Mouse (Mus musculus) MEL (cell line): ENCODE data around the gene Ddah1.

Source experiments
- CTCF ChIP-seq, 3 experiments: IDR thresholded peaks in 2 of 3; conservative IDR thresholded peaks in 1 of 3; 2 replicates each; pipeline ENCODE4 v1.5.1; 2011 to 2012; ENCODE audit warnings: low read length in 3 of 3, low read depth in 2 of 3, mild to moderate bottlenecking in 2 of 3, improper control_type of control experiment in 1 of 3, inconsistent platforms in 1 of 3, mixed read lengths in 1 of 3, moderate library complexity in 1 of 3; ENCODE audit not compliant: control insufficient read depth in 1 of 3, insufficient read depth in 1 of 3, poor library complexity in 1 of 3, severe bottlenecking in 1 of 3
- E2F4 ChIP-seq: IDR thresholded peaks from 2 replicates; pipeline ENCODE4 v1.6.1; 2011; ENCODE audit warnings: low read depth, low read length, improper control_type of control experiment, borderline replicate concordance
- EP300 ChIP-seq, 2 experiments: IDR thresholded peaks; 2 replicates each; pipeline ENCODE4 v1.6.1; 2011; ENCODE audit warnings: improper control_type of control experiment in 2 of 2, low read length in 2 of 2, low read depth in 1 of 2, mild to moderate bottlenecking in 1 of 2
- HCFC1 ChIP-seq: IDR thresholded peaks from 2 replicates; pipeline ENCODE4 v1.6.1; 2012; ENCODE audit warnings: low read depth, mild to moderate bottlenecking, inconsistent platforms, low read length, improper control_type of control experiment, moderate library complexity
- MXI1 ChIP-seq: IDR thresholded peaks from 2 replicates; pipeline ENCODE4 v1.6.1; 2011; ENCODE audit warnings: mild to moderate bottlenecking, low read depth, low read length, improper control_type of control experiment
- POLR2A ChIP-seq, 2 experiments: IDR thresholded peaks; 2 replicates each; pipeline ENCODE4 v1.6.1; 2011 to 2012; ENCODE audit warnings: low read length in 2 of 2, mild to moderate bottlenecking in 2 of 2, control low read depth in 1 of 2, improper control_type of control experiment in 1 of 2, low read depth in 1 of 2, moderate library complexity in 1 of 2; ENCODE audit not compliant: control insufficient read depth in 1 of 2, insufficient read depth in 1 of 2, poor library complexity in 1 of 2
- POLR2AphosphoS2 ChIP-seq: IDR thresholded peaks from 2 replicates; pipeline ENCODE4 v1.6.1; 2011; ENCODE audit warnings: low read length, improper control_type of control experiment
- RAD21 ChIP-seq: IDR thresholded peaks from 2 replicates; pipeline ENCODE4 v1.6.1; 2011; ENCODE audit warnings: mild to moderate bottlenecking, low read depth, low read length, improper control_type of control experiment
- TBP ChIP-seq: IDR thresholded peaks from 2 replicates; pipeline ENCODE4 v1.8.0; 2011; ENCODE audit warnings: low read depth, low read length, improper control_type of control experiment
- TCF12 ChIP-seq: IDR thresholded peaks from 2 replicates; pipeline ENCODE4 v1.6.1; 2014; ENCODE audit warnings: low read depth, mild to moderate bottlenecking, inconsistent platforms, low read length, improper control_type of control experiment, moderate library complexity
- UBTF ChIP-seq: IDR thresholded peaks from 2 replicates; pipeline ENCODE4 v1.6.1; 2012; ENCODE audit warnings: low read depth, mild to moderate bottlenecking, inconsistent platforms, low read length, improper control_type of control experiment, moderate library complexity, borderline replicate concordance; ENCODE audit not compliant: insufficient read depth
- USF1 ChIP-seq: IDR thresholded peaks from 2 replicates; pipeline ENCODE4 v1.6.1; 2014; ENCODE audit warnings: low read depth, mild to moderate bottlenecking, inconsistent platforms, low read length, improper control_type of control experiment, moderate library complexity

DNA sequence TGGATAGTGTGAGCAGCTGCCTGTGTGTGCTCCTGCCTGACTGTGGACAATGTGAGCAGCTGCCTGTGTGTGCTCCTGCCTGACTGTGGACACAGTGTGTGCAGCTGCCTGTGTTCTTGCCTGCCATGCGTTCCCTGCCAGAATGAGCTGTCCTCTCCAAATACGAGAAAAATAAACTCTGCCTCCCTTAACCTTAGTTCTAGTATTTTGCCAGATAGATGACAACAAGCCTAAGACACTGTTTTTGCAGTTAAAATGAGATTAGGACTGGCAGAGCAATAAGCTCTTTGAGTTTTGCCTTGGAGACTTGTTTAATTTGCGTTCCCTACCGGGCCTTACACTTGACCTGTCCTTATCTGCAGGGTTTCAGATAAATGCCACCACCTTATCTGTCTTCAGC is 63.7 kb downstream of the Ddah1 start:
- TF ChIP-seq USF1 = no peak
- TF ChIP-seq UBTF = no peak
- no peak for TF ChIP-seq TBP
- no peak for TF ChIP-seq POLR2AphosphoS2
- TF ChIP-seq CTCF (IDR thresholded peaks at IDR 0.05 in 2 of 3, conservative IDR thresholded peaks at IDR 0.05 in 1 of 3; ENCODE audit: control insufficient read depth in 1 of 3, insufficient read depth in 1 of 3, low read depth in 2 of 3, low read length in 3 of 3, poor library complexity in 1 of 3, severe bottlenecking in 1 of 3) = no peak
- TF ChIP-seq RAD21 = no peak
- no peak for TF ChIP-seq POLR2A (IDR thresholded peaks at IDR 0.05; ENCODE audit: control insufficient read depth in 1 of 2, insufficient read depth in 1 of 2, low read depth in 1 of 2, low read length in 2 of 2, poor library complexity in 1 of 2)
- no peak for TF ChIP-seq HCFC1
- TF ChIP-seq TCF12 = no peak
- TF ChIP-seq E2F4 = no peak
- TF ChIP-seq EP300 (IDR thresholded peaks at IDR 0.05; ENCODE audit: low read depth in 1 of 2, low read length in 2 of 2) = no peak
- TF ChIP-seq MXI1 = no peak
